ENCODE assay signal across 22 mouse cellular contexts in the genomic region with DNA sequence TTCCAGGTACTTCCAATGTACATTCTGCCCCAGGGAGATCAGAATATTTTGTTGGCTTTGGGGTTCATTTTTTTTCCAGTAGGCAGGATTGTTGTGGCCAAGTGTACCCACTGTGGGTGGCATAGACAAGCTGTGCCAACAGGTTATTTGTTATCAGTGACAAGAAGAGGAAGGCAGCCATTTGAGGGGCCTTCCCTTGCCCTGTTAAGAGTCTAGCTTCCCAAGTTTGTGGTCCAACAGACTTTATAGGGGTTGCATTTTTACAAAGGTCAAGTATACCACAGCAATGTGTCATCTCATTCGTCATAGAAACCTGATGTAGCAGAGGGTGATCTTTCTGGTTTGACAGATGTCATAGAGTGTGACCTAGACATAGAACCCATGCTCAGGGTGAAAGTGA.
"Had no signal": no experiment of that assay in that cellular context is flagged by ENCODE, and none has a peak within 500 bp of the region (broad histone marks: within the 10 kb centered on the region; RNA-seq: fewer than 3 reads in every experiment).

No protein-coding gene starts in this region.

- H3K4me1 ChIP-seq: limb, embryonic 10.5 days; liver, embryonic 15.5 days; lung, embryonic 15.5 days; midbrain, embryonic 10.5 days; midbrain, embryonic 13.5 days; neural tube, embryonic 12.5 days; stomach, embryonic 15.5 days had no signal

- H3K27me3 ChIP-seq: limb, embryonic 13.5 days; liver, embryonic 12.5 days; liver, embryonic 15.5 days; lung, embryonic 15.5 days; midbrain, embryonic 13.5 days; neural tube, embryonic 12.5 days; stomach, embryonic 15.5 days had no signal

- H3K4me2 ChIP-seq: limb, embryonic 13.5 days; liver, embryonic 12.5 days; liver, embryonic 15.5 days; lung, embryonic 15.5 days; midbrain, embryonic 13.5 days; neural tube, embryonic 12.5 days; stomach, embryonic 15.5 days had no signal

- H3K36me3 ChIP-seq: limb, embryonic 10.5 days; limb, embryonic 13.5 days; liver, embryonic 12.5 days; liver, embryonic 15.5 days; lung, embryonic 15.5 days; midbrain, embryonic 10.5 days; midbrain, embryonic 13.5 days; neural tube, embryonic 12.5 days; stomach, embryonic 15.5 days had no signal

- H3K4me3 ChIP-seq: limb, embryonic 10.5 days; limb, embryonic 13.5 days; liver, embryonic 12.5 days; liver, embryonic 15.5 days; lung, embryonic 15.5 days; midbrain, embryonic 10.5 days; midbrain, embryonic 13.5 days; neural tube, embryonic 12.5 days; stomach, embryonic 15.5 days had no signal

- H3K27ac ChIP-seq: limb, embryonic 10.5 days; limb, embryonic 13.5 days; liver, embryonic 12.5 days; liver, embryonic 15.5 days; lung, embryonic 15.5 days; midbrain, embryonic 10.5 days; midbrain, embryonic 13.5 days; neural tube, embryonic 12.5 days; stomach, embryonic 15.5 days had no signal

- ATAC-seq: liver, embryonic 12.5 days; midbrain, embryonic 13.5 days had no signal

- DNase-seq: kidney, adult 11 months; kidney, adult 9 months; kidney, postnatal 14 days; kidney, postnatal 4 days; layer of hippocampus, postnatal 36 days; liver; lung, adult 18-20 months; lung, postnatal 14 days; lung, postnatal 4 days; retina, postnatal 1 day; right cerebral cortex, postnatal 25 days; spleen, adult 18-20 months; thymus, postnatal 36 days had no signal

- H3K9me3 ChIP-seq: limb, embryonic 10.5 days; limb, embryonic 13.5 days; liver, embryonic 12.5 days; liver, embryonic 15.5 days; lung, embryonic 15.5 days; midbrain, embryonic 10.5 days; midbrain, embryonic 13.5 days; neural tube, embryonic 12.5 days; stomach, embryonic 15.5 days had no signal

- H3K9ac ChIP-seq: limb, embryonic 13.5 days; liver, embryonic 12.5 days; liver, embryonic 15.5 days; lung, embryonic 15.5 days; midbrain, embryonic 13.5 days; neural tube, embryonic 12.5 days; stomach, embryonic 15.5 days had no signal
